Mouse (Mus musculus) inflammation-experienced regulatory T-cells, adult 6 months (primary cell): Measurements from ENCODE around the gene Wdr54. TPM values are rescaled to one million over a fixed set of nuclear protein-coding genes. Genes with fewer than 3 reads are reported as not detected.

Experiments
- ATAC-seq: one replicate; pipeline ENCODE4 v1.8.0; 2017
- polyA plus RNA-seq, 3 experiments: library from polyadenylated mRNA; unstranded; fragments of 100-300 nt; shearing (Covaris generic); gene quantifications; one replicate each; pipeline ENCODE4 v1.2.1; 2017

The Wdr54 gene
- polyA plus RNA-seq, 3 experiments from 2014 or later: 0.19 to 0.48 TPM; not detected in 1

GRCm38 (mm10) chr6:83125331-83125730 lies 30.9 kb downstream of the Wdr54 start, which contains the start of gene Ino80b:
Gene Ino80b (minus strand): TSS chr6:83125431.
- ATAC-seq: no peak

GRCm38 (mm10) chr6:83124851-83125312 lies 31.3 kb downstream of the Wdr54 start:
- peak; percentile 47 for ATAC-seq

GRCm38 (mm10) chr6:83122961-83123360 lies 33.2 kb downstream of the Wdr54 start:
- no peak for ATAC-seq

GRCm38 (mm10) chr6:83121863-83122710 lies 34.1 kb downstream of the Wdr54 start:
- ATAC-seq: peak; percentile 5

GRCm38 (mm10) chr6:83120930-83121862 lies 35.0 kb downstream of the Wdr54 start, which contains the start of gene Wbp1:
Gene Wbp1 (minus strand): TSS chr6:83121559.
- peak; percentile 92 for ATAC-seq

- ATAC-seq: no peak
These were observed 36.5 kb downstream of the Wdr54 start for GRCm38 (mm10) chr6:83119734-83120051.

- ATAC-seq: no peak
These were observed 37.1 kb downstream of the Wdr54 start for GRCm38 (mm10) chr6:83118825-83119733.

GRCm38 (mm10) chr6:83118369-83118768 lies 37.8 kb downstream of the Wdr54 start:
- no peak for ATAC-seq

- no peak for ATAC-seq
These were observed 38.6 kb downstream of the Wdr54 start for GRCm38 (mm10) chr6:83117616-83118015.

GRCm38 (mm10) chr6:83117165-83117438 lies 39.1 kb downstream of the Wdr54 start:
- no peak for ATAC-seq

- no peak for ATAC-seq
These were observed 39.6 kb downstream of the Wdr54 start for GRCm38 (mm10) chr6:83116373-83117164.

- peak; percentile 67 for ATAC-seq
These were observed 40.4 kb downstream of the Wdr54 start for GRCm38 (mm10) chr6:83115682-83116372.

GRCm38 (mm10) chr6:83115011-83115671 lies 41.1 kb downstream of the Wdr54 start, which contains the start of gene Mogs:
Gene Mogs (plus strand): TSS chr6:83115496.
- ATAC-seq: peak; percentile 86

- no peak for ATAC-seq
These were observed 44.6 kb downstream of the Wdr54 start for GRCm38 (mm10) chr6:83111510-83112136.

- ATAC-seq: peak; percentile 75
These were observed 47.2 kb downstream of the Wdr54 start, which contains the start of gene Mrpl53 for GRCm38 (mm10) chr6:83108762-83109668. Gene Mrpl53 (plus strand): TSS chr6:83109040.

- ATAC-seq: peak; percentile 53
These were observed 48.4 kb downstream of the Wdr54 start for GRCm38 (mm10) chr6:83107566-83108400.

GRCm38 (mm10) chr6:83104158-83104557 lies 52.0 kb downstream of the Wdr54 start:
- ATAC-seq: no peak
